Mouse (Mus musculus) stomach, embryonic 16.5 days (tissue): ENCODE results near the gene Cacna1c. TPM values are rescaled to one million over a fixed set of nuclear protein-coding genes. Genes with fewer than 3 reads are reported as not detected.

ENCODE experiments used
- ATAC-seq: fragments of 200-750 bp; cut with Nextera tagmentation; 2 replicates; pipeline ENCODE4 v1.8.0; 2017; ENCODE audit warnings: moderate number of reproducible peaks, moderate TSS enrichment; ENCODE audit not compliant: insufficient read depth, low FRiP score
- H3K27ac ChIP-seq: fragments of 300-500 bp; sonication (generic); 2 replicates; pipeline ENCODE4 v1.5.1; 2014; ENCODE audit warnings: low read length
- H3K27me3 ChIP-seq: fragments of 300-500 bp; sonication (generic); 2 replicates; pipeline ENCODE4 v1.6.1; 2014; ENCODE audit warnings: low read length, control low read depth, mixed read lengths; ENCODE audit not compliant: control insufficient read depth, insufficient read depth
- H3K36me3 ChIP-seq: fragments of 300-500 bp; sonication (generic); 2 replicates; pipeline ENCODE4 v1.6.1; 2014; ENCODE audit warnings: low read length; ENCODE audit not compliant: control insufficient read depth, insufficient read depth
- H3K4me1 ChIP-seq: fragments of 300-500 bp; sonication (generic); 2 replicates; pipeline ENCODE4 v1.6.1; 2014; ENCODE audit warnings: low read length, control low read depth, mixed read lengths; ENCODE audit not compliant: control insufficient read depth, insufficient read depth
- H3K4me2 ChIP-seq: fragments of 300-500 bp; sonication (generic); 2 replicates; pipeline ENCODE4 v1.6.1; 2014; ENCODE audit warnings: low read depth, low read length, mixed read lengths
- H3K4me3 ChIP-seq: fragments of 300-500 bp; sonication (generic); replicated peaks from 2 replicates; pipeline ENCODE4 v1.5.1; 2014; ENCODE audit warnings: mild to moderate bottlenecking, low read length
- H3K9ac ChIP-seq: fragments of 300-500 bp; sonication (generic); 2 replicates; pipeline ENCODE4 v1.6.1; 2014; ENCODE audit warnings: low read length
- H3K9me3 ChIP-seq: fragments of 300-500 bp; sonication (generic); replicated peaks from 2 replicates; pipeline ENCODE4 v1.6.1; 2016; ENCODE audit warnings: low read length, control low read depth; ENCODE audit not compliant: control insufficient read depth
- WGBS: fragments of 180-500 bp; shearing (Covaris S2); extraction: QIAGEN DNeasy Blood & Tissue Kit; methylation state at CpG from one replicate; pipeline ENCODE4 v1.1.7; 2014; 5-methylcytosine and 5-hydroxymethylcytosine counted together
- polyA plus RNA-seq: library from polyadenylated mRNA; unstranded; fragments of >200 nt; fragmentation: Nextera tagmentation; extraction: Ambion mirVana; gene quantifications from 2 replicates; pipeline ENCODE4 v1.2.1, GENCODE M21; 2015

Cacna1c gene
- polyA plus RNA-seq, 1 experiment from 2014 or later = 4.3 TPM

DNA sequence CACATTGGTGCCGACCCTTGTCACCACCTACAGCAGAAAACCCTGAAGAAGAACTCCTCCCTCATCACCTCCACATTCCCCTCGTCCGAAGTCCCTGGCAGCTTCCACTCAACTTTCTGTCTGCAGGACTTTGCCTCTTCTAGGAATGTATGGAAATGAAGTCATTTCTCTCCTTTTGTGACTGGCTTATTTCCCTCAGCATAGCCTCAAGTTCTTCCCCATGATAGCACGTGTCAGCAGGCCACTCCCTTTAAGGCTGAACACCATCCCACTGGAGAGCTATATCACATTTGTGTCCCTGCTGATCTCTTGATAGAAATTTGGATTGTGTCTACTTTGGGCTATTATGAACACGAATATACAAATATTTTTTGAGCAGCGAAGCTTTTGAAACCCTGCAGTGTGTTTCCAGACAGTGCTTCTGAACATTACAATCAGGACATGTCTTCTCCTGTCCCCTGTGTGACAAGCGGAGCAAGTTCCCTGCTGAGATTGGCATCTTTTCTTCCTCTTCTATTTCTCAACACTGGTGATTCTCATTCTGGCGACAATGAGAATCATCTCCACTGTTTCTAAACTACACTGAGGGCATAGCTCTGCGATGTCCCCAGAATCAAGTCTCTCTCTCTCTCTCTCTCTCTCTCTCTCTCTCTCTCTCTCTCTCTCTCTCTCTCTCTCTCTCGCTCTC, 224.2 kb downstream of the Cacna1c start:
- no peaks in the 10 kb centered on the region for H3K4me1 ChIP-seq
- H3K9me3 ChIP-seq = no peaks in the 10 kb centered on the region
- H3K4me3 ChIP-seq = no peak overlapping the region
- H3K27ac ChIP-seq = no peak overlapping the region
- no peak overlapping the region for H3K9ac ChIP-seq
- 63% methylated on average over 9 of the region's 10 CpGs for WGBS
- H3K27me3 ChIP-seq = no peaks in the 10 kb centered on the region
- ATAC-seq = no peak
- no peak overlapping the region for H3K4me2 ChIP-seq
- no peaks in the 10 kb centered on the region for H3K36me3 ChIP-seq

- no peaks in the 10 kb centered on the region for H3K36me3 ChIP-seq
- H3K27ac ChIP-seq = no peak overlapping the region
- no peaks in the 10 kb centered on the region for H3K4me1 ChIP-seq
- no peak for ATAC-seq
- no peak overlapping the region for H3K9ac ChIP-seq
- no peak overlapping the region for H3K4me3 ChIP-seq
- H3K4me2 ChIP-seq = no peak overlapping the region
- 61% methylated on average over 4 of the region's 4 CpGs for WGBS
- no peaks in the 10 kb centered on the region for H3K9me3 ChIP-seq
- no peaks in the 10 kb centered on the region for H3K27me3 ChIP-seq
Measured at GRCm38 (mm10) chr6:118968776-118969175, 227.4 kb downstream of the Cacna1c start.

DNA sequence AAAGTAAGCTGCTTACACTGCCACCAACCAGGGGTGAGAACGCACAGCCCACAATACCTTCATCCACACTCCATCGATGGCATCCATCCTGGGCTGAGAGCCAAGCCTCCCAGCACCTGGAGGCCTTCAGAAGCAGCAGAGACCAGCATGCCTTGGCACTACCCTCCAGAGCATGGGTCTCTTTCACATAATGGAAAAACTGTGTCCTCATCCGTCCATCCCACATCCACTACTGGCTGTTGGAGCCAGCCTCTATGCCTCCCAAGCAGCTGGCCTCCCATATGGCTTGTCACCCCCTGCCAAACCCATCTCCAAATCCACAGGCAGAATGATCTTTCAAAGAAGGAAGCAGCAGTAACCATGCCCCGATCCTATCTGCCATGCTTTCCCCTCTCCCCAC, 229.3 kb downstream of the Cacna1c start:
- no peaks in the 10 kb centered on the region for H3K9me3 ChIP-seq
- H3K36me3 ChIP-seq = no peaks in the 10 kb centered on the region
- H3K9ac ChIP-seq = no peak overlapping the region
- no peak for ATAC-seq
- no peak overlapping the region for H3K4me2 ChIP-seq
- peaks cover 6% of the 10 kb centered on the region for H3K4me1 ChIP-seq
- no peaks in the 10 kb centered on the region for H3K27me3 ChIP-seq
- no peak overlapping the region for H3K4me3 ChIP-seq
- H3K27ac ChIP-seq = no peak overlapping the region
- WGBS = 71% methylated on average over 4 of the region's 4 CpGs

GRCm38 (mm10) chr6:118965577-118965976, 230.6 kb downstream of the Cacna1c start:
- Histone ChIP-seq H3K9me3 (no peaks in the 10 kb centered on the region), H3K27ac (no peak overlapping the region), H3K36me3 (no peaks in the 10 kb centered on the region), H3K4me2 (no peak overlapping the region), H3K27me3 (no peaks in the 10 kb centered on the region), H3K4me1 (peaks cover 6% of the 10 kb centered on the region), H3K4me3 (no peak overlapping the region), H3K9ac (no peak overlapping the region)
- ATAC-seq = no peak
- WGBS = 85% methylated on average over 2 of the region's 2 CpGs

- H3K36me3 ChIP-seq = no peaks in the 10 kb centered on the region
- peak overlapping the region; percentile 14 for H3K27ac ChIP-seq
- 0 out of 2 replicates have a peak overlapping the region, but pooled peaks have one; percentile 22 for H3K4me2 ChIP-seq
- peak; percentile 29; the same call in 1 of the 2 replicates for ATAC-seq
- H3K4me3 ChIP-seq = no peak overlapping the region
- H3K27me3 ChIP-seq = no peaks in the 10 kb centered on the region
- 35% methylated on average over 6 of the region's 6 CpGs for WGBS
- H3K9me3 ChIP-seq = no peaks in the 10 kb centered on the region
- H3K4me1 ChIP-seq = peaks cover 6% of the 10 kb centered on the region
- H3K9ac ChIP-seq = no peak overlapping the region
Measured at GRCm38 (mm10) chr6:118963806-118964205, 232.4 kb downstream of the Cacna1c start.

GRCm38 (mm10) chr6:118963283-118963682, 232.9 kb downstream of the Cacna1c start:
- no peak overlapping the region for H3K9ac ChIP-seq
- peak overlapping the region; percentile 56 for H3K27ac ChIP-seq
- no peaks in the 10 kb centered on the region for H3K27me3 ChIP-seq
- peaks cover 6% of the 10 kb centered on the region for H3K4me1 ChIP-seq
- no peaks in the 10 kb centered on the region for H3K9me3 ChIP-seq
- H3K4me2 ChIP-seq = peak overlapping the region; percentile 22; the same call in 1 of the 2 replicates
- no peaks in the 10 kb centered on the region for H3K36me3 ChIP-seq
- WGBS = 33% methylated on average over 5 of the region's 5 CpGs
- ATAC-seq = peak; percentile 73
- H3K4me3 ChIP-seq = no peak overlapping the region

- no peaks in the 10 kb centered on the region for H3K9me3 ChIP-seq
- 92% methylated on average over 9 of the region's 9 CpGs for WGBS
- no peaks in the 10 kb centered on the region for H3K36me3 ChIP-seq
- peaks cover 6% of the 10 kb centered on the region for H3K4me1 ChIP-seq
- no peak overlapping the region for H3K9ac ChIP-seq
- no peak overlapping the region for H3K27ac ChIP-seq
- no peak for ATAC-seq
- H3K4me3 ChIP-seq = no peak overlapping the region
- no peaks in the 10 kb centered on the region for H3K27me3 ChIP-seq
- H3K4me2 ChIP-seq = no peak overlapping the region
Measured at GRCm38 (mm10) chr6:118958529-118958928, 237.7 kb downstream of the Cacna1c start.

DNA sequence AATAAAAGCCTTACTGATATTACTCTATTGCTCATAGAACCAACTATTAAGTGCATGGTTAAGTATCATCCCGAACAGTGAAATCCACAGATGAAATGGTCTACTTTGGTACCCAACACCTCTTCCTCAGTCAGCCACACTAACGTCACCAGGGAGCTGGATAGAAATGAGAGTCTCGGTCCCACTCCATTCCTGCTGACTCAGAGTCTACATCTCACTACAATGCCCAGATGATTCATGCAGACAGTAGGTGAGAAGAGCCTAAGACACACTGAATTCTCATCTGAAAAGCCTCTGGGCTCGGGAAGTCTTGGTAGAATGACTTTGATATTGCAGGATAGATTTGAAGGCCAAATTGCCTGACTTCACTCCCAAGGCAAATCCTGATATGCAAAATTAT, 240.0 kb downstream of the Cacna1c start:
- H3K4me3 ChIP-seq = no peak overlapping the region
- no peaks in the 10 kb centered on the region for H3K9me3 ChIP-seq
- WGBS = 81% methylated on average over 4 of the region's 4 CpGs
- no peaks in the 10 kb centered on the region for H3K36me3 ChIP-seq
- H3K9ac ChIP-seq = no peak overlapping the region
- no peak overlapping the region for H3K4me2 ChIP-seq
- H3K27me3 ChIP-seq = no peaks in the 10 kb centered on the region
- H3K27ac ChIP-seq = no peak overlapping the region
- no peaks in the 10 kb centered on the region for H3K4me1 ChIP-seq
- ATAC-seq = no peak

DNA sequence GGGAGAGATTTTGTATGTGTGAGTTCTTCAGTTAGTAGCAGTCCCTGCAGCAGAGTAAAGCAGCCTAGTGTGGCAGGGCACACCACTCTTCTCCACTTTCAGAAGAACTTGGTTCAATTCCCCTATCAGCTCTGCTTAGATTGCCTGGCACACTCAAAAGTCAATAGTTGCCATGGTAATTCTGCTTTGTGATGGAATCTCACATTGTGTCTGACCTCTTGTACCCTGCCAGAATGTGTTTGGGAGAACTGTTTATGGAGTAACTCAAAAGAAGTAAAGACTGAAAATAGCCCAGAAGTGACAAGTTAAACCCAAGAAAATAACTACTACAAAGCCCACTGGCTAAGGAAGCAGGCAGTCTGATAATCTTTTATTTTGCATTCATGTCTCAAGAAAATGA, 240.4 kb downstream of the Cacna1c start:
- no peak overlapping the region for H3K4me2 ChIP-seq
- no peak overlapping the region for H3K27ac ChIP-seq
- no peaks in the 10 kb centered on the region for H3K4me1 ChIP-seq
- no peaks in the 10 kb centered on the region for H3K9me3 ChIP-seq
- H3K9ac ChIP-seq = no peak overlapping the region
- no peak for ATAC-seq
- H3K27me3 ChIP-seq = no peaks in the 10 kb centered on the region
- H3K4me3 ChIP-seq = no peak overlapping the region
- H3K36me3 ChIP-seq = no peaks in the 10 kb centered on the region
